Mouse (Mus musculus): ENCODE results near the gene Pdpk1.

- no peak for TF ChIP-seq CTCF (IDR thresholded peaks at IDR 0.05; ENCODE audit: borderline replicate concordance, insufficient read depth, low read depth, low read length)
- no peak for TF ChIP-seq POLR2A (IDR thresholded peaks at IDR 0.05; ENCODE audit: borderline replicate concordance, insufficient read depth, low read length)
Measured at GRCm38 (mm10) chr17:24069531-24069930, 81.2 kb downstream of the Pdpk1 start.
